12 mouse cellular contexts compared by ENCODE assay signal in the genomic region with DNA sequence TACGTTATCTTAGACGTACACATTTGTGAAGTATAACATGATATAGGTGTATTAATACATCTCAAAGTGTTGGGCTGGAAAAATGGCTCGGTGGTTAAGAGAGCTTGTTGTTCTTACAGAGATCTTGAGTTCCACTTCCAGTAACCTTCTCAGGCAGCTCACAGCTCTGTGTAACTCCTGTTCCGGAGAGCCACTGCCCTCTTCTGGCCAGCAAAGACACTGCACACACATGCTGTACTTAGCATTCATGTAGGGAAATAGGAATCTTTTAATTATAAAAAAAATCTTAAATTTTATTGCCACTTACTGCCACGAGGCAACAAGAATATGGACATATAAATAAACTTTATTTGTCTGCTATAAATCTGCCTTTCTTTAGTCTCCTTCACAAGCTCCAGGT. TPM values are rescaled to one million over a fixed set of nuclear protein-coding genes. Genes with fewer than 3 reads are reported as not detected.
DNase-seq lines count a peak whose midpoint lies in the region; ATAC-seq and TF ChIP-seq lines count a peak whose summit lies in the region.
"Had no signal": no experiment of that assay in that cellular context is flagged by ENCODE, and none has a peak within 500 bp of the region (broad histone marks: within the 10 kb centered on the region; RNA-seq: fewer than 3 reads in every experiment).

No protein-coding gene starts in this region.

- H3K9me3 ChIP-seq in ES-E14 (ENCODE audit: control insufficient read depth, insufficient read depth, low read depth, low read length): no peaks in the 10 kb centered on the region
- H3K9me3 ChIP-seq: liver, embryonic 15.5 days had no signal

- peak; percentile 46 to 58; a peak in 2 of 4 replicates for ATAC-seq in hematopoietic stem cell, adult 5-6 weeks (replicated peaks in 1 of 2; ENCODE audit: insufficient read depth in 1 of 2, low FRiP score in 2 of 2, low TSS enrichment in 1 of 2, low read depth in 1 of 2, poor library complexity in 2 of 2, severe bottlenecking in 2 of 2)
- ATAC-seq: inflammation-experienced regulatory T-cells, adult 6 months had no signal

- in situ Hi-C loops in ES-E14 (cut with MboI; ENCODE audit: low sequenced_read_pairs in 2 of 2, unreplicated experiment in 2 of 2): no loop called here

- intact Hi-C loops in left cerebral cortex, adult 2 months (cut with DNase I): no loop called here
- intact Hi-C loops in left cerebral cortex, postnatal 25 days (cut with DNase I): no loop called here

- no peak overlapping the region for H3K4me3 ChIP-seq in left cerebral cortex, adult 2 months
- no peak overlapping the region for H3K4me3 ChIP-seq in ES-E14 (ENCODE audit: insufficient read depth in 1 of 2, low read depth in 1 of 2, low read length in 2 of 2, poor library complexity in 1 of 2, severe bottlenecking in 1 of 2)
- H3K4me3 ChIP-seq: liver, embryonic 15.5 days had no signal

- H3K36me3 ChIP-seq in ES-E14 (ENCODE audit: control insufficient read depth, insufficient read depth, low read length, poor library complexity, severe bottlenecking): no peaks in the 10 kb centered on the region
- H3K36me3 ChIP-seq: liver, embryonic 15.5 days had no signal

- H3K4me1 ChIP-seq in ES-E14 (ENCODE audit: control insufficient read depth in 2 of 2, insufficient read depth in 2 of 2, low read length in 2 of 2, poor library complexity in 1 of 2): no peaks in the 10 kb centered on the region
- H3K4me1 ChIP-seq: liver, embryonic 15.5 days had no signal

- no peak overlapping the region for H3K9ac ChIP-seq in ES-E14 (ENCODE audit: insufficient read depth, low read depth, low read length, poor library complexity, severe bottlenecking)
- H3K9ac ChIP-seq: liver, embryonic 15.5 days had no signal

- peak; percentile 31 for TF ChIP-seq CTCF in left cerebral cortex, adult 2 months (IDR thresholded peaks at IDR 0.05)

- peak; percentile 25 to 31 for DNase-seq in cerebellum, postnatal 10 days
- DNase-seq in cerebellum, adult 9-10 months: no peak
- DNase-seq in left cerebral cortex, adult 2 months (ENCODE audit: extremely low spot score in 1 of 2, low spot score in 2 of 2): no peak
- DNase-seq in left cerebral cortex, postnatal 25 days (ENCODE audit: low spot score in 2 of 2): no peak
- peak; percentile 19 for DNase-seq in ES-E14 (ENCODE audit: low read depth, low spot score)
- DNase-seq in natural killer cell, adult 2 months (ENCODE audit: low spot score in 2 of 2): no peak
- DNase-seq in spleen, adult 12 weeks (ENCODE audit: low spot score): no peak
- DNase-seq: adrenal gland, postnatal 14 days; gastrocnemius, postnatal 14 days had no signal

- no peak overlapping the region for H3K27ac ChIP-seq in left cerebral cortex, adult 2 months
- no peak overlapping the region for H3K27ac ChIP-seq in ES-E14 (ENCODE audit: insufficient read depth, low read depth, low read length, poor library complexity, severe bottlenecking)
- H3K27ac ChIP-seq: liver, embryonic 15.5 days had no signal

TF ChIP-seq in ES-E14, 5 proteins besides CTCF, POLR2A, EP300 and RAD21:
- TF ChIP-seq ZC3H11A (IDR thresholded peaks at IDR 0.05; ENCODE audit: borderline replicate concordance, low read depth, low read length) (peak; percentile 80; the same call in 1 of the 2 replicates), CHD2 (IDR thresholded peaks at IDR 0.05; ENCODE audit: low read depth, low read length) (no peak)

RNA-seq across cellular contexts. Expression of a gene that starts 56.3 kb away (rescaled TPM):
- total RNA-seq in left cerebral cortex, adult 2 months (2021): 1 to 10 TPM; 1.3 to 3.2 TPM
- 1 to 10 TPM; 1.1 to 1.8 TPM for total RNA-seq in left cerebral cortex, postnatal 25 days (2021)
- total RNA-seq in ES-E14 (2012; rRNA removed): 0.18 TPM in 1 of 2 replicates, not detected in the other
- total RNA-seq in hematopoietic stem cell, adult 5-6 weeks (2017): 0.25 and 0.99 TPM in 2 replicates

Comparison
In these comparisons a context has a peak if more than half of its experiments do, and no peak if none do; other contexts are left out.
1. DNase-seq: peak in cerebellum, postnatal 10 days (2 of 2) and ES-E14 (single experiment); none in cerebellum, adult 9-10 months (single experiment), left cerebral cortex, adult 2 months (0 of 2), left cerebral cortex, postnatal 25 days (0 of 2), natural killer cell, adult 2 months (0 of 2) and spleen, adult 12 weeks (single experiment).